In genomic region chr6:85836827-85837226, GRCm38 (mm10) we compare ENCODE assay signal across 11 mouse cellular contexts. TPM values are rescaled to one million over a fixed set of nuclear protein-coding genes. Genes with fewer than 3 reads are reported as not detected.
DNase-seq lines count a peak whose midpoint lies in the region; ATAC-seq lines count a peak whose summit lies in the region.
"Not testable (repeated sequence)": the region's sequence is repeated elsewhere in the genome, so short reads cannot be mapped to it uniquely, and the experiment has no call there.
"Had no signal": no experiment of that assay in that cellular context is flagged by ENCODE, and none has a peak within 500 bp of the region (broad histone marks: within the 10 kb centered on the region; RNA-seq: fewer than 3 reads in every experiment).

No protein-coding gene starts in this region.

- not testable (repeated sequence) for H3K4me3 ChIP-seq in liver, embryonic 15.5 days (replicated peaks)

- not testable (repeated sequence) for H3K27me3 ChIP-seq in liver, embryonic 15.5 days

- H3K9ac ChIP-seq in liver, embryonic 15.5 days: not testable (repeated sequence)

- H3K9me3 ChIP-seq in liver, embryonic 15.5 days (replicated peaks): not testable (repeated sequence)

- 0 out of 2 replicates have a peak overlapping the region, but pooled peaks have one; percentile 25 for H3K4me2 ChIP-seq in liver, embryonic 15.5 days

- 12% methylated on average over 8 of the region's 9 CpGs for WGBS in liver, embryonic 15.5 days (ENCODE audit: insufficient replicate concordance)

- not testable (repeated sequence) for ATAC-seq in liver, embryonic 15.5 days (ENCODE audit: insufficient read depth)

- peak; percentile 88 to 95 for DNase-seq in adrenal gland, adult (ENCODE audit: inconsistent age in 2 of 2, low spot score in 1 of 2)
- peak; percentile 70 to 71 for DNase-seq in cerebellum, postnatal 10 days
- peak; percentile 66 for DNase-seq in gastrocnemius, postnatal 14 days
- DNase-seq in induced T-regulatory cell, adult 2 months (ENCODE audit: low read depth): peak; percentile 19
- DNase-seq in layer of hippocampus, adult 9-11 months: peak; percentile 37
- peak; percentile 68 for DNase-seq in ovary, postnatal 14 days (ENCODE audit: low spot score)
- DNase-seq in thymus, postnatal 4 days: peak; percentile 31

- not testable (repeated sequence) for H3K4me1 ChIP-seq in liver, embryonic 15.5 days (replicated peaks)

- not testable (repeated sequence) for H3K27ac ChIP-seq in liver, embryonic 15.5 days (replicated peaks)

- intact Hi-C loops in gastrocnemius, postnatal 14 days (cut with DNase I; ENCODE audit: low total_unique reads): loop anchor here (5.0 kb wide), 1 partner anchor 165 kb away; no protein-coding TSS in a partner anchor

- H3K36me3 ChIP-seq in liver, embryonic 15.5 days (replicated peaks): not testable (repeated sequence)

RNA-seq across cellular contexts. Expression of gene Nat8, which starts 4.9 kb away (rescaled TPM):
- not detected for total RNA-seq in gastrocnemius, postnatal 14 days (2021)
- 0.08 TPM in 1 of 2 replicates, not detected in the other for polyA plus RNA-seq in liver, embryonic 15.5 days (2015; fragmentation: Nextera tagmentation; extraction: Ambion mirVana)
- total RNA-seq: ES-E14 had no signal
- polyA plus RNA-seq: midbrain, embryonic 13.5 days had no signal

RNA-seq across cellular contexts. Expression of gene Nat8f5, which starts 16.1 kb away (rescaled TPM):
- total RNA-seq in gastrocnemius, postnatal 14 days (2021): under 1 TPM in 1 of 2 experiments, not detected in 1; 0.35 TPM
- not detected in 2 replicates for polyA plus RNA-seq in liver, embryonic 15.5 days (2015; fragmentation: Nextera tagmentation; extraction: Ambion mirVana)
- total RNA-seq: ES-E14 had no signal
- polyA plus RNA-seq: kidney, embryonic 14.5 days had no signal

RNA-seq across cellular contexts. Expression of gene Nat8f6, which starts 16.1 kb away (rescaled TPM):
- total RNA-seq in gastrocnemius, postnatal 14 days (2021): not detected
- polyA plus RNA-seq in liver, embryonic 15.5 days (2015; fragmentation: Nextera tagmentation; extraction: Ambion mirVana): not detected in 2 replicates
- total RNA-seq: ES-E14 had no signal
- polyA plus RNA-seq: kidney, embryonic 14.5 days; midbrain, embryonic 13.5 days had no signal

RNA-seq across cellular contexts. Expression of gene Nat8f2, which starts 32.1 kb away (rescaled TPM):
- under 1 TPM; 0.24 to 0.27 TPM for total RNA-seq in gastrocnemius, postnatal 14 days (2021)
- polyA plus RNA-seq in liver, embryonic 15.5 days (2015; fragmentation: Nextera tagmentation; extraction: Ambion mirVana): not detected in 2 replicates
- polyA plus RNA-seq: midbrain, embryonic 13.5 days had no signal

Comparison
In these comparisons a context has a peak if more than half of its experiments do, and no peak if none do; other contexts are left out.
1. DNase-seq: peak in every context shown above with its lines; median percentile 92 in adrenal gland, adult; 70 in cerebellum, postnatal 10 days; 68 in ovary, postnatal 14 days; 66 in gastrocnemius, postnatal 14 days; 37 in layer of hippocampus, adult 9-11 months; 31 in thymus, postnatal 4 days; 19 in induced T-regulatory cell, adult 2 months.